Mouse (Mus musculus): ENCODE measurements at regions not wholly inside any gene's neighbourhood (a gene's known extent, or its start where the extent isn't known, plus 50 kb on each side); places are given as distances from the start of the nearest gene placed in this dataset.

- TF ChIP-seq CTCF (IDR thresholded peaks at IDR 0.05; ENCODE audit: insufficient read depth, low read length): no peak
- TF ChIP-seq POLR2A (IDR thresholded peaks at IDR 0.05; ENCODE audit: borderline replicate concordance, extremely low read depth, low read depth, low read length): no peak
Observed at GRCm38 (mm10) chr7:129896291-129896690, 304.6 kb downstream of the Wdr11 start.
